Mouse (Mus musculus) embryonic facial prominence, embryonic 12.5 days (tissue): Measurements from ENCODE around the gene Aqp3. TPM values are rescaled to one million over a fixed set of nuclear protein-coding genes. Genes with fewer than 3 reads are reported as not detected.
A peak's percentile ranks its signal among the peaks of the same experiment; 100 is the strongest.
"Not testable (repeated sequence)": the region's sequence is repeated elsewhere in the genome, so short reads cannot be mapped to it uniquely, and the experiment has no call there.

Source experiments
- ATAC-seq: fragments of 200-750 bp; cut with Nextera tagmentation; 2 replicates; pipeline ENCODE4 v1.8.0; 2017; ENCODE audit not compliant: insufficient number of reproducible peaks, insufficient read depth, low FRiP score, low TSS enrichment
- H3K27ac ChIP-seq: fragments of 300-500 bp; sonication (generic); 2 replicates; pipeline ENCODE4 v1.5.1; 2016; ENCODE audit warnings: mild to moderate bottlenecking
- H3K27me3 ChIP-seq: fragments of 300-500 bp; sonication (generic); 2 replicates; pipeline ENCODE4 v1.6.1; 2016; ENCODE audit warnings: mild to moderate bottlenecking, moderate library complexity
- H3K36me3 ChIP-seq: fragments of 300-500 bp; sonication (generic); 2 replicates; pipeline ENCODE4 v1.6.1; 2016; ENCODE audit warnings: mild to moderate bottlenecking
- H3K4me1 ChIP-seq: fragments of 300-500 bp; sonication (generic); 2 replicates; pipeline ENCODE4 v1.6.1; 2016
- H3K4me2 ChIP-seq: fragments of 300-500 bp; sonication (generic); replicated peaks from 2 replicates; pipeline ENCODE4 v1.6.1; 2016; ENCODE audit warnings: mild to moderate bottlenecking, moderate library complexity
- H3K4me3 ChIP-seq: fragments of 300-500 bp; sonication (generic); 2 replicates; pipeline ENCODE4 v1.5.1; 2016; ENCODE audit warnings: mild to moderate bottlenecking
- H3K9ac ChIP-seq: fragments of 300-500 bp; sonication (generic); 2 replicates; pipeline ENCODE4 v1.6.1; 2016; ENCODE audit warnings: mild to moderate bottlenecking, moderate library complexity
- H3K9me3 ChIP-seq: fragments of 300-500 bp; sonication (generic); 2 replicates; pipeline ENCODE4 v1.6.1; 2016; ENCODE audit warnings: mild to moderate bottlenecking, moderate library complexity
- whole genome bisulfite sequencing: fragments of 180-500 bp; shearing (Covaris S2); methylation state at CpG from one replicate; pipeline ENCODE4 v1.1.7; 2016; 5-methylcytosine and 5-hydroxymethylcytosine counted together
- polyA plus RNA-seq: library from polyadenylated mRNA; unstranded; fragments of >200 nt; fragmentation: Nextera tagmentation; extraction: Ambion mirVana; gene quantifications from 2 replicates; pipeline ENCODE4 v1.2.1, GENCODE M21; 2016

Aqp3 gene
- polyA plus RNA-seq, 1 experiment from 2014 or later: 2.1 TPM

- WGBS: 66% methylated on average over 4 of the region's 4 CpGs
Measured at GRCm38 (mm10) chr4:41082803-41083202, 15.2 kb downstream of the Aqp3 start.

GRCm38 (mm10) chr4:41081733-41082132 is 16.2 kb downstream of the Aqp3 start:
- Histone ChIP-seq H3K27ac (no peak overlapping the region), H3K4me1 (no peaks in the 10 kb centered on the region), H3K9ac (no peak overlapping the region), H3K9me3 (no peaks in the 10 kb centered on the region), H3K27me3 (no peaks in the 10 kb centered on the region), H3K4me3 (no peak overlapping the region), H3K36me3 (no peaks in the 10 kb centered on the region), H3K4me2 (no peak overlapping the region)
- no peak for ATAC-seq
- 81% methylated on average over 5 of the region's 5 CpGs for WGBS

More at GRCm38 (mm10) chr4:41082803-41083202, 15.2 kb downstream of the Aqp3 start:
- H3K27ac ChIP-seq, H3K4me3 ChIP-seq, H3K4me2 ChIP-seq, H3K27me3 ChIP-seq, H3K9me3 ChIP-seq, H3K4me1 ChIP-seq, H3K9ac ChIP-seq, H3K36me3 ChIP-seq, ATAC-seq: not testable (repeated sequence)

GRCm38 (mm10) chr4:41078726-41079125 is 19.3 kb downstream of the Aqp3 start:
- no peak for ATAC-seq
- no peaks in the 10 kb centered on the region for H3K4me1 ChIP-seq
- no peak overlapping the region for H3K9ac ChIP-seq
- H3K4me2 ChIP-seq: no peak overlapping the region
- no peaks in the 10 kb centered on the region for H3K9me3 ChIP-seq
- no peaks in the 10 kb centered on the region for H3K36me3 ChIP-seq
- no peak overlapping the region for H3K27ac ChIP-seq
- 70% methylated on average over 6 of the region's 6 CpGs for WGBS
- no peak overlapping the region for H3K4me3 ChIP-seq
- no peaks in the 10 kb centered on the region for H3K27me3 ChIP-seq

GRCm38 (mm10) chr4:41074461-41074860 is 23.5 kb downstream of the Aqp3 start:
- no peak overlapping the region for H3K4me2 ChIP-seq
- no peaks in the 10 kb centered on the region for H3K9me3 ChIP-seq
- no peaks in the 10 kb centered on the region for H3K36me3 ChIP-seq
- H3K4me1 ChIP-seq: no peaks in the 10 kb centered on the region
- no peaks in the 10 kb centered on the region for H3K27me3 ChIP-seq
- no peak overlapping the region for H3K27ac ChIP-seq
- H3K4me3 ChIP-seq: no peak overlapping the region
- ATAC-seq: no peak
- WGBS: 73% methylated on average over 6 of the region's 6 CpGs
- H3K9ac ChIP-seq: no peak overlapping the region

GRCm38 (mm10) chr4:41073008-41073817 is 24.8 kb downstream of the Aqp3 start:
- Histone ChIP-seq H3K9ac (no peak overlapping the region), H3K4me2 (no peak overlapping the region), H3K4me1 (no peaks in the 10 kb centered on the region), H3K36me3 (no peaks in the 10 kb centered on the region), H3K4me3 (no peak overlapping the region), H3K27ac (no peak overlapping the region), H3K27me3 (no peaks in the 10 kb centered on the region), H3K9me3 (no peaks in the 10 kb centered on the region)
- 79% methylated on average over 12 of the region's 12 CpGs for WGBS
- ATAC-seq: no peak

- no peaks in the 10 kb centered on the region for H3K9me3 ChIP-seq
- no peaks in the 10 kb centered on the region for H3K4me1 ChIP-seq
- no peak overlapping the region for H3K4me2 ChIP-seq
- H3K4me3 ChIP-seq: no peak overlapping the region
- no peaks in the 10 kb centered on the region for H3K27me3 ChIP-seq
- WGBS: 69% methylated on average over 14 of the region's 14 CpGs
- no peak overlapping the region for H3K27ac ChIP-seq
- ATAC-seq: no peak
- no peak overlapping the region for H3K9ac ChIP-seq
- H3K36me3 ChIP-seq: no peaks in the 10 kb centered on the region
Measured at GRCm38 (mm10) chr4:41071500-41072429, 26.2 kb downstream of the Aqp3 start.

- no peak overlapping the region for H3K4me2 ChIP-seq
- no peaks in the 10 kb centered on the region for H3K36me3 ChIP-seq
- H3K9me3 ChIP-seq: no peaks in the 10 kb centered on the region
- 0 out of 2 replicates have a peak, but pooled peaks cover 3% of the 10 kb centered on the region for H3K27me3 ChIP-seq
- 0 out of 2 replicates have a peak, but pooled peaks cover 6% of the 10 kb centered on the region for H3K4me1 ChIP-seq
- H3K9ac ChIP-seq: no peak overlapping the region
- 86% methylated on average over 4 of the region's 4 CpGs for WGBS
- H3K4me3 ChIP-seq: no peak overlapping the region
- no peak overlapping the region for H3K27ac ChIP-seq
- ATAC-seq: no peak
Measured at GRCm38 (mm10) chr4:41065196-41065595, 32.8 kb downstream of the Aqp3 start.

- ATAC-seq: 0 out of 2 replicates have a peak, but pooled peaks have one; percentile 47
- Histone ChIP-seq H3K27me3 (0 out of 2 replicates have a peak, but pooled peaks cover 3% of the 10 kb centered on the region), H3K36me3 (no peaks in the 10 kb centered on the region), H3K27ac (0 out of 2 replicates have a peak overlapping the region, but pooled peaks have one; percentile 50), H3K4me2 (peak overlapping the region; percentile 32), H3K9me3 (no peaks in the 10 kb centered on the region), H3K4me3 (no peak overlapping the region), H3K9ac (no peak overlapping the region), H3K4me1 (0 out of 2 replicates have a peak, but pooled peaks cover 6% of the 10 kb centered on the region)
- 17% methylated on average over 16 of the region's 16 CpGs for WGBS
Measured at GRCm38 (mm10) chr4:41063894-41064673, 33.9 kb downstream of the Aqp3 start.

GRCm38 (mm10) chr4:41063351-41063750 is 34.6 kb downstream of the Aqp3 start:
- no peak overlapping the region for H3K9ac ChIP-seq
- 0 out of 2 replicates have a peak, but pooled peaks cover 3% of the 10 kb centered on the region for H3K27me3 ChIP-seq
- H3K4me2 ChIP-seq: no peak overlapping the region
- WGBS: 43% methylated on average over 3 of the region's 3 CpGs
- no peaks in the 10 kb centered on the region for H3K36me3 ChIP-seq
- 0 out of 2 replicates have a peak, but pooled peaks cover 6% of the 10 kb centered on the region for H3K4me1 ChIP-seq
- ATAC-seq: no peak
- H3K4me3 ChIP-seq: no peak overlapping the region
- no peak overlapping the region for H3K27ac ChIP-seq
- no peaks in the 10 kb centered on the region for H3K9me3 ChIP-seq

GRCm38 (mm10) chr4:41057361-41057760 is 40.6 kb downstream of the Aqp3 start:
- Histone ChIP-seq H3K9me3 (no peaks in the 10 kb centered on the region), H3K9ac (no peak overlapping the region), H3K27ac (no peak overlapping the region), H3K36me3 (no peaks in the 10 kb centered on the region), H3K4me1 (peaks cover 9% of the 10 kb centered on the region; the same call in 1 of the 2 replicates), H3K4me3 (no peak overlapping the region), H3K27me3 (no peaks in the 10 kb centered on the region), H3K4me2 (no peak overlapping the region)
- WGBS: 63% methylated on average over 6 of the region's 9 CpGs
- ATAC-seq: no peak

GRCm38 (mm10) chr4:41056742-41057332 is 41.1 kb downstream of the Aqp3 start:
- H3K36me3 ChIP-seq: no peaks in the 10 kb centered on the region
- 62% methylated on average over 7 of the region's 7 CpGs for WGBS
- H3K9ac ChIP-seq: peak overlapping the region; percentile 15; the same call in 1 of the 2 replicates
- H3K27me3 ChIP-seq: no peaks in the 10 kb centered on the region
- no peaks in the 10 kb centered on the region for H3K9me3 ChIP-seq
- no peak overlapping the region for H3K4me2 ChIP-seq
- H3K4me3 ChIP-seq: no peak overlapping the region
- H3K27ac ChIP-seq: no peak overlapping the region
- ATAC-seq: no peak
- H3K4me1 ChIP-seq: peaks cover 9% of the 10 kb centered on the region; the same call in 1 of the 2 replicates
